Mouse (Mus musculus) liver, adult 2 months (tissue): ENCODE data around the gene Dixdc1.

Experiments used
- CTCF ChIP-seq: fragments of 200-500 bp; IDR thresholded peaks from 2 replicates; pipeline ENCODE4 v1.5.1; 2011; ENCODE audit warnings: low read depth, low read length, control low read depth
- POLR2A ChIP-seq: fragments of 200-500 bp; IDR thresholded peaks from 2 replicates; pipeline ENCODE4 v1.6.1; 2011; ENCODE audit warnings: low read length, control low read depth; ENCODE audit not compliant: insufficient read depth; ENCODE audit errors: extremely low read depth

GRCm38 (mm10) chr9:50770011-50770410 is 30.7 kb upstream of the Dixdc1 start:
- TF ChIP-seq CTCF (no peak), POLR2A (no peak)
